Mouse (Mus musculus) MEL (cell line): ENCODE data around the gene Cd5l. TPM values are rescaled to one million over a fixed set of nuclear protein-coding genes. Genes with fewer than 3 reads are reported as not detected.

ENCODE experiments used
- DNase-seq: peaks from one replicate; pipeline ENCODE4 v3.0.0; 2011; ENCODE audit warnings: low read depth, low spot score
- H3K27ac ChIP-seq: 2 replicates; pipeline ENCODE4 v1.5.1; 2012; ENCODE audit warnings: low read depth, mild to moderate bottlenecking, control low read depth, low read length, moderate library complexity; ENCODE audit not compliant: control insufficient read depth
- H3K27me3 ChIP-seq, 2 experiments: fragments of 150-350 bp in 1 of 2; sonication (generic) in 1 of 2; 2 replicates each; pipeline ENCODE4 v1.6.1; 2012; ENCODE audit warnings: low read length in 2 of 2, mild to moderate bottlenecking in 2 of 2, improper control_type of control experiment in 1 of 2, moderate library complexity in 1 of 2; ENCODE audit not compliant: insufficient read depth in 2 of 2, control insufficient read depth in 1 of 2
- H3K36me3 ChIP-seq, 2 experiments: 2 replicates each; pipeline ENCODE4 v1.6.1; 2012 to 2014; ENCODE audit warnings: low read length in 2 of 2, improper control_type of control experiment in 1 of 2, inconsistent platforms in 1 of 2, mild to moderate bottlenecking in 1 of 2; ENCODE audit not compliant: insufficient read depth in 2 of 2, control insufficient read depth in 1 of 2
- H3K4me1 ChIP-seq, 2 experiments: fragments of 150-350 bp in 1 of 2; sonication (generic) in 1 of 2; 2 replicates each; pipeline ENCODE4 v1.6.1; 2012; ENCODE audit warnings: low read length in 2 of 2, improper control_type of control experiment in 1 of 2, mild to moderate bottlenecking in 1 of 2; ENCODE audit not compliant: insufficient read depth in 2 of 2, control insufficient read depth in 1 of 2
- H3K4me3 ChIP-seq, 2 experiments: fragments of 150-350 bp in 1 of 2; sonication (generic) in 1 of 2; 2 replicates each; pipeline ENCODE4 v1.5.1; 2012; ENCODE audit warnings: low read depth in 2 of 2, low read length in 2 of 2, mild to moderate bottlenecking in 2 of 2, moderate library complexity in 2 of 2, control low read depth in 1 of 2, improper control_type of control experiment in 1 of 2; ENCODE audit not compliant: control insufficient read depth in 1 of 2, insufficient read depth in 1 of 2
- H3K79me2 ChIP-seq: 2 replicates; pipeline ENCODE4 v1.6.1; 2012; ENCODE audit warnings: mild to moderate bottlenecking, low read length, moderate library complexity; ENCODE audit not compliant: control insufficient read depth, poor library complexity, insufficient read depth
- H3K9ac ChIP-seq: 2 replicates; pipeline ENCODE4 v1.6.1; 2012; ENCODE audit warnings: low read depth, mild to moderate bottlenecking, control low read depth, low read length, moderate library complexity; ENCODE audit not compliant: control insufficient read depth, poor library complexity, severe bottlenecking
- H3K9me3 ChIP-seq: fragments of 150-350 bp; sonication (generic); replicated peaks from 2 replicates; pipeline ENCODE4 v1.6.1; 2012; ENCODE audit warnings: mild to moderate bottlenecking, low read length, improper control_type of control experiment, moderate library complexity; ENCODE audit not compliant: insufficient read depth
- BHLHE40 ChIP-seq: IDR thresholded peaks from 2 replicates; pipeline ENCODE4 v1.6.1; 2012; ENCODE audit warnings: low read depth, mild to moderate bottlenecking, inconsistent platforms, low read length, improper control_type of control experiment, borderline replicate concordance
- CTCF ChIP-seq, 3 experiments: IDR thresholded peaks in 2 of 3; conservative IDR thresholded peaks in 1 of 3; 2 replicates each; pipeline ENCODE4 v1.5.1; 2011 to 2012; ENCODE audit warnings: low read length in 3 of 3, low read depth in 2 of 3, mild to moderate bottlenecking in 2 of 3, improper control_type of control experiment in 1 of 3, inconsistent platforms in 1 of 3, mixed read lengths in 1 of 3, moderate library complexity in 1 of 3; ENCODE audit not compliant: control insufficient read depth in 1 of 3, insufficient read depth in 1 of 3, poor library complexity in 1 of 3, severe bottlenecking in 1 of 3
- E2F4 ChIP-seq: IDR thresholded peaks from 2 replicates; pipeline ENCODE4 v1.6.1; 2011; ENCODE audit warnings: low read depth, low read length, improper control_type of control experiment, borderline replicate concordance
- EP300 ChIP-seq, 2 experiments: IDR thresholded peaks; 2 replicates each; pipeline ENCODE4 v1.6.1; 2011; ENCODE audit warnings: improper control_type of control experiment in 2 of 2, low read length in 2 of 2, low read depth in 1 of 2, mild to moderate bottlenecking in 1 of 2
- ETS1 ChIP-seq: IDR thresholded peaks from 2 replicates; pipeline ENCODE4 v1.6.1; 2012; ENCODE audit warnings: low read depth, mild to moderate bottlenecking, inconsistent platforms, low read length, improper control_type of control experiment, moderate library complexity
- GATA1 ChIP-seq: IDR thresholded peaks from 2 replicates; pipeline ENCODE4 v1.6.1; 2011; ENCODE audit warnings: low read depth, low read length, improper control_type of control experiment
- JUND ChIP-seq: IDR thresholded peaks from 2 replicates; pipeline ENCODE4 v1.6.1; 2011; ENCODE audit warnings: low read depth, mild to moderate bottlenecking, improper control_type of control experiment, low read length
- MAFK ChIP-seq: IDR thresholded peaks from 2 replicates; pipeline ENCODE4 v1.6.1; 2011; ENCODE audit warnings: low read depth, mild to moderate bottlenecking, low read length, improper control_type of control experiment, borderline replicate concordance
- MAX ChIP-seq: IDR thresholded peaks from 2 replicates; pipeline ENCODE4 v1.6.1; 2011; ENCODE audit warnings: low read length, improper control_type of control experiment
- MEF2A ChIP-seq: IDR thresholded peaks from 2 replicates; pipeline ENCODE4 v1.6.1; 2014; ENCODE audit warnings: low read depth, mild to moderate bottlenecking, inconsistent platforms, low read length, improper control_type of control experiment; ENCODE audit not compliant: poor library complexity, insufficient replicate concordance, severe bottlenecking; ENCODE audit errors: extremely low read depth
- NELFE ChIP-seq: IDR thresholded peaks from 2 replicates; pipeline ENCODE4 v1.6.1; 2011; ENCODE audit warnings: low read depth, low read length, improper control_type of control experiment
- NRF1 ChIP-seq: IDR thresholded peaks from 2 replicates; pipeline ENCODE4 v1.6.1; 2014; ENCODE audit warnings: low read depth, mild to moderate bottlenecking, inconsistent platforms, low read length, improper control_type of control experiment, moderate library complexity; ENCODE audit not compliant: poor library complexity, insufficient read depth, severe bottlenecking
- POLR2A ChIP-seq, 2 experiments: IDR thresholded peaks; 2 replicates each; pipeline ENCODE4 v1.6.1; 2011 to 2012; ENCODE audit warnings: low read length in 2 of 2, mild to moderate bottlenecking in 2 of 2, control low read depth in 1 of 2, improper control_type of control experiment in 1 of 2, low read depth in 1 of 2, moderate library complexity in 1 of 2; ENCODE audit not compliant: control insufficient read depth in 1 of 2, insufficient read depth in 1 of 2, poor library complexity in 1 of 2
- POLR2AphosphoS2 ChIP-seq: IDR thresholded peaks from 2 replicates; pipeline ENCODE4 v1.6.1; 2011; ENCODE audit warnings: low read length, improper control_type of control experiment
- RCOR1 ChIP-seq: IDR thresholded peaks from 2 replicates; pipeline ENCODE4 v1.6.1; 2012; ENCODE audit warnings: low read depth, mild to moderate bottlenecking, inconsistent platforms, low read length, improper control_type of control experiment
- SIN3A ChIP-seq: IDR thresholded peaks from 2 replicates; pipeline ENCODE4 v1.6.1; 2012; ENCODE audit warnings: low read length, improper control_type of control experiment, inconsistent platforms
- SMC3 ChIP-seq: IDR thresholded peaks from 2 replicates; pipeline ENCODE4 v1.6.1; 2011; ENCODE audit warnings: low read depth, low read length, improper control_type of control experiment
- UBTF ChIP-seq: IDR thresholded peaks from 2 replicates; pipeline ENCODE4 v1.6.1; 2012; ENCODE audit warnings: low read depth, mild to moderate bottlenecking, inconsistent platforms, low read length, improper control_type of control experiment, moderate library complexity, borderline replicate concordance; ENCODE audit not compliant: insufficient read depth
- ZC3H11A ChIP-seq: IDR thresholded peaks from 2 replicates; pipeline ENCODE4 v1.6.1; 2012; ENCODE audit warnings: low read depth, mild to moderate bottlenecking, inconsistent platforms, low read length, improper control_type of control experiment
- ZMIZ1 ChIP-seq: IDR thresholded peaks from 2 replicates; pipeline ENCODE4 v1.6.1; 2012; ENCODE audit warnings: low read depth, mild to moderate bottlenecking, inconsistent platforms, low read length, improper control_type of control experiment, moderate library complexity
- polyA plus RNA-seq, 2 experiments: library from polyadenylated mRNA; stranded (reverse) in 1 of 2; unstranded in 1 of 2; fragments of >175 nt in 1 of 2; fragments of >200 nt in 1 of 2; gene quantifications; 2 replicates each; pipeline versions ENCODE4 v1.2.1 to v1.2.4; 2012; ENCODE audit warnings: low replicate concordance in 2 of 2, low read depth in 1 of 2; ENCODE audit not compliant: insufficient read length in 2 of 2, insufficient read depth in 1 of 2, missing spikeins in 1 of 2
- total RNA-seq: library from RNA; depleted of rRNA; stranded (reverse); fragments of 300-350 nt; gene quantifications from 2 replicates; pipeline ENCODE4 v1.2.3, GENCODE M21; 2012

The Cd5l gene
- total and polyA plus RNA-seq, 3 experiments = not detected

- TF ChIP-seq ZMIZ1 = 0 out of 2 replicates have a peak, but pooled peaks have one; percentile 16
Observed at GRCm38 (mm10) chr3:87410605-87411004, 52.9 kb downstream of the Cd5l start (continued).

GRCm38 (mm10) chr3:87411150-87411549 is 53.5 kb downstream of the Cd5l start:
- H3K79me2 ChIP-seq = no peaks in the 10 kb centered on the region; the same call in 1 of the 2 replicates
- peak overlapping the region; percentile 97 for H3K27ac ChIP-seq
- H3K27me3 ChIP-seq = no peaks in the 10 kb centered on the region
- H3K4me1 ChIP-seq = peaks cover 0 to 31% of the 10 kb centered on the region in 2 experiments; a peak in 2 of 4 replicates
- no peaks in the 10 kb centered on the region for H3K9me3 ChIP-seq
- H3K4me3 ChIP-seq = peak overlapping the region; percentile 1 to 16; a peak in 3 of 4 replicates
- TF ChIP-seq ETS1 (no peak), GATA1 (no peak), NELFE (no peak), NRF1 (no peak), UBTF (no peak), EP300 (IDR thresholded peaks at IDR 0.05; ENCODE audit: low read depth in 1 of 2, low read length in 2 of 2) (no peak), MAX (no peak), RCOR1 (no peak), MEF2A (no peak), SIN3A (no peak), POLR2A (IDR thresholded peaks at IDR 0.05; ENCODE audit: control insufficient read depth in 1 of 2, insufficient read depth in 1 of 2, low read depth in 1 of 2, low read length in 2 of 2, poor library complexity in 1 of 2) (0 out of 4 replicates have a peak, but pooled peaks of 1 of the 2 experiments have one; percentile 10), E2F4 (no peak), ZC3H11A (no peak), CTCF (IDR thresholded peaks at IDR 0.05 in 2 of 3, conservative IDR thresholded peaks at IDR 0.05 in 1 of 3; ENCODE audit: control insufficient read depth in 1 of 3, insufficient read depth in 1 of 3, low read depth in 2 of 3, low read length in 3 of 3, poor library complexity in 1 of 3, severe bottlenecking in 1 of 3) (peak in 2 of 3 experiments; percentile 38 to 57; a peak in 4 of 6 replicates)
- peak overlapping the region; percentile 60 for H3K9ac ChIP-seq
- peaks cover 0 to 18% of the 10 kb centered on the region in 2 experiments; a peak in 2 of 4 replicates for H3K36me3 ChIP-seq
- peak; percentile 67 for DNase-seq

GRCm38 (mm10) chr3:87420645-87421044 is 63.0 kb downstream of the Cd5l start:
- no peak overlapping the region for H3K9ac ChIP-seq
- H3K27me3 ChIP-seq = peaks cover 2 to 3% of the 10 kb centered on the region in 2 experiments; a peak in 3 of 4 replicates
- no peaks in the 10 kb centered on the region for H3K79me2 ChIP-seq
- no peak for DNase-seq
- TF ChIP-seq ZC3H11A (0 out of 2 replicates have a peak, but pooled peaks have one; percentile 10), SIN3A (no peak), BHLHE40 (no peak), POLR2AphosphoS2 (no peak), MAFK (no peak), CTCF (IDR thresholded peaks at IDR 0.05 in 2 of 3, conservative IDR thresholded peaks at IDR 0.05 in 1 of 3; ENCODE audit: control insufficient read depth in 1 of 3, insufficient read depth in 1 of 3, low read depth in 2 of 3, low read length in 3 of 3, poor library complexity in 1 of 3, severe bottlenecking in 1 of 3) (peak in 2 of 3 experiments; percentile 10 to 45; a peak in 2 of 6 replicates), JUND (no peak), SMC3 (peak; percentile 16; the same call in 1 of the 2 replicates)
- no peak overlapping the region for H3K27ac ChIP-seq
- no peak overlapping the region for H3K4me3 ChIP-seq
- H3K4me1 ChIP-seq = no peaks in the 10 kb centered on the region
- H3K36me3 ChIP-seq = no peaks in the 10 kb centered on the region
- H3K9me3 ChIP-seq = no peaks in the 10 kb centered on the region
